Mouse (Mus musculus) liver, adult 2 months (tissue): ENCODE measurements at regions not wholly inside any gene's neighbourhood (a gene's known extent, or its start where the extent isn't known, plus 50 kb on each side); places are given as distances from the start of the nearest gene placed in this dataset.

Source experiments
- DNase-seq: peaks from one replicate; pipeline ENCODE4 v3.0.0-alpha.2; 2011; ENCODE audit warnings: low read depth, low spot score; ENCODE audit errors: extremely low read depth
- H3K27ac ChIP-seq: fragments of 200-500 bp; replicated peaks from 2 replicates; pipeline ENCODE4 v1.5.1; 2012; ENCODE audit warnings: low read depth, mild to moderate bottlenecking, control low read depth, inconsistent platforms, low read length; ENCODE audit not compliant: insufficient read depth
- H3K27me3 ChIP-seq: fragments of 200-500 bp; 2 replicates; pipeline ENCODE4 v1.6.1; 2012; ENCODE audit warnings: mild to moderate bottlenecking, moderate library complexity, low read length, inconsistent platforms; ENCODE audit not compliant: control insufficient read depth, insufficient read depth
- H3K36me3 ChIP-seq: fragments of 200-500 bp; 2 replicates; pipeline ENCODE4 v1.6.1; 2012; ENCODE audit warnings: low read length, inconsistent platforms; ENCODE audit not compliant: control insufficient read depth, insufficient read depth
- H3K4me1 ChIP-seq: fragments of 200-500 bp; 2 replicates; pipeline ENCODE4 v1.6.1; 2011; ENCODE audit warnings: low read length; ENCODE audit not compliant: control insufficient read depth, insufficient read depth
- H3K4me3 ChIP-seq: fragments of 200-500 bp; 2 replicates; pipeline ENCODE4 v1.5.1; 2011; ENCODE audit warnings: low read depth, mild to moderate bottlenecking, control low read depth, low read length, moderate library complexity; ENCODE audit not compliant: insufficient read depth
- H3K79me2 ChIP-seq: fragments of 200-500 bp; 2 replicates; pipeline ENCODE4 v1.6.1; 2012; ENCODE audit warnings: inconsistent platforms, mild to moderate bottlenecking, low read length, moderate library complexity; ENCODE audit not compliant: control insufficient read depth, insufficient read depth
- H3K9ac ChIP-seq: fragments of 200-500 bp; 2 replicates; pipeline ENCODE4 v1.6.1; 2012; ENCODE audit warnings: low read depth, mild to moderate bottlenecking, control low read depth, inconsistent platforms, low read length
- CTCF ChIP-seq: fragments of 200-500 bp; IDR thresholded peaks from 2 replicates; pipeline ENCODE4 v1.5.1; 2011; ENCODE audit warnings: low read depth, low read length, control low read depth
- POLR2A ChIP-seq: fragments of 200-500 bp; IDR thresholded peaks from 2 replicates; pipeline ENCODE4 v1.6.1; 2011; ENCODE audit warnings: low read length, control low read depth; ENCODE audit not compliant: insufficient read depth; ENCODE audit errors: extremely low read depth
- WGBS: fragments of 180-500 bp; shearing (Covaris S2); methylation state at CpG from one replicate; pipeline ENCODE4 v1.1.7; 2018; 5-methylcytosine and 5-hydroxymethylcytosine counted together

- DNase-seq, result no peak
- Histone ChIP-seq H3K27ac (no peak overlapping the region), H3K4me1 (no peaks in the 10 kb centered on the region), H3K9ac (no peak overlapping the region), H3K4me3 (no peak overlapping the region), H3K27me3 (no peaks in the 10 kb centered on the region), H3K36me3 (no peaks in the 10 kb centered on the region), H3K79me2 (no peaks in the 10 kb centered on the region)
- TF ChIP-seq CTCF, result no peak
- TF ChIP-seq POLR2A, result no peak
- 67% methylated on average over 2 of the region's 2 CpGs for WGBS
Measured at GRCm38 (mm10) chr11:28730140-28730539, 122.9 kb upstream of the Efemp1 start.

GRCm38 (mm10) chr11:28709511-28709910 lies 125.4 kb upstream of the Ccdc85a start:
- Histone ChIP-seq H3K36me3 (no peaks in the 10 kb centered on the region), H3K79me2 (no peaks in the 10 kb centered on the region), H3K27ac (no peak overlapping the region), H3K9ac (no peak overlapping the region), H3K4me3 (no peak overlapping the region), H3K27me3 (no peaks in the 10 kb centered on the region), H3K4me1 (no peaks in the 10 kb centered on the region)
- no peak for DNase-seq
- WGBS, result 59% methylated on average over 3 of the region's 3 CpGs
- no peak for TF ChIP-seq POLR2A
- TF ChIP-seq CTCF, result no peak

GRCm38 (mm10) chr11:28708431-28708830 lies 124.3 kb upstream of the Ccdc85a start:
- Histone ChIP-seq H3K79me2 (no peaks in the 10 kb centered on the region), H3K4me3 (no peak overlapping the region), H3K4me1 (no peaks in the 10 kb centered on the region), H3K9ac (no peak overlapping the region), H3K27me3 (no peaks in the 10 kb centered on the region), H3K27ac (no peak overlapping the region), H3K36me3 (no peaks in the 10 kb centered on the region)
- 98% methylated on average over 6 of the region's 6 CpGs for WGBS
- TF ChIP-seq CTCF (no peak), POLR2A (no peak)
- no peak for DNase-seq

- Histone ChIP-seq H3K79me2 (no peaks in the 10 kb centered on the region), H3K27me3 (no peaks in the 10 kb centered on the region), H3K27ac (no peak overlapping the region), H3K4me1 (peaks cover 6% of the 10 kb centered on the region), H3K36me3 (no peaks in the 10 kb centered on the region), H3K4me3 (no peak overlapping the region), H3K9ac (no peak overlapping the region)
- no peak for TF ChIP-seq CTCF
- no peak for TF ChIP-seq POLR2A
- peak; percentile 94 for DNase-seq
- 24% methylated on average over 1 of the region's 1 CpGs for WGBS
Measured at GRCm38 (mm10) chr11:28702384-28702783, 118.3 kb upstream of the Ccdc85a start.

- Histone ChIP-seq H3K27me3 (no peaks in the 10 kb centered on the region), H3K27ac (no peak overlapping the region), H3K36me3 (no peaks in the 10 kb centered on the region), H3K79me2 (no peaks in the 10 kb centered on the region), H3K9ac (no peak overlapping the region), H3K4me3 (no peak overlapping the region), H3K4me1 (peaks cover 6% of the 10 kb centered on the region)
- TF ChIP-seq CTCF, result no peak
- TF ChIP-seq POLR2A, result no peak
- WGBS, result 97% methylated on average over 2 of the region's 2 CpGs
- no peak for DNase-seq
Measured at GRCm38 (mm10) chr11:28701379-28701778, 117.3 kb upstream of the Ccdc85a start.

GRCm38 (mm10) chr11:28699766-28700165 lies 115.6 kb upstream of the Ccdc85a start:
- no peak overlapping the region for H3K9ac ChIP-seq
- no peaks in the 10 kb centered on the region for H3K36me3 ChIP-seq
- H3K4me3 ChIP-seq, result no peak overlapping the region
- TF ChIP-seq CTCF (no peak), POLR2A (no peak)
- no peaks in the 10 kb centered on the region for H3K79me2 ChIP-seq
- H3K27me3 ChIP-seq, result no peaks in the 10 kb centered on the region
- DNase-seq, result no peak
- H3K4me1 ChIP-seq, result peaks cover 7% of the 10 kb centered on the region
- H3K27ac ChIP-seq, result no peak overlapping the region
